Mouse (Mus musculus): ENCODE results near the gene Grik4.

GRCm38 (mm10) chr9:42803061-42803491 is 141.2 kb downstream of the Grik4 start:
- no peak for TF ChIP-seq CTCF (IDR thresholded peaks at IDR 0.05; ENCODE audit: low read depth, low read length)
- no peak for TF ChIP-seq POLR2A (IDR thresholded peaks at IDR 0.05; ENCODE audit: extremely low read depth, insufficient read depth, low read length)

Data from liver, adult 2 months (tissue).